Mouse (Mus musculus) E14TG2a.4 (cell line): ENCODE measurements at regions not wholly inside any gene's neighbourhood (a gene's known extent, or its start where the extent isn't known, plus 50 kb on each side); places are given as distances from the start of the nearest gene placed in this dataset.

ENCODE experiments used
- CTCF ChIP-seq: conservative IDR thresholded peaks from 2 replicates; pipeline ENCODE4 v1.5.1; 2014; ENCODE audit warnings: low read length
- NANOG ChIP-seq: IDR thresholded peaks from 2 replicates; pipeline ENCODE4 v1.6.1; 2014; ENCODE audit warnings: borderline replicate concordance, low read length, mixed read lengths
- POU5F1 ChIP-seq: IDR thresholded peaks from 2 replicates; pipeline ENCODE4 v1.6.1; 2014; ENCODE audit warnings: low read length, borderline replicate concordance

- no peak for TF ChIP-seq CTCF
- no peak for TF ChIP-seq POU5F1
- no peak for TF ChIP-seq NANOG
These were observed 304.5 kb downstream of the Sfmbt2 start for GRCm38 (mm10) chr2:10674738-10675349.
